Mouse (Mus musculus): ENCODE results near the gene Actr8.

Gene Actr8

GRCm38 (mm10) chr14:29996000-29996751, 18.0 kb downstream of the Actr8 start:
- no peak for DNase-seq

GRCm38 (mm10) chr14:29997345-29997744, 19.2 kb downstream of the Actr8 start:
- no peak for DNase-seq

- DNase-seq = no peak
Measured at GRCm38 (mm10) chr14:29998747-29999474, 20.8 kb downstream of the Actr8 start.

GRCm38 (mm10) chr14:29999475-29999811, 21.3 kb downstream of the Actr8 start:
- no peak for DNase-seq

GRCm38 (mm10) chr14:30008733-30009575, 30.8 kb downstream of the Actr8 start, which contains the start of the genes Il17rb and Chdh:
TSS of gene Il17rb (minus strand) at chr14:30008896.
TSS of gene Chdh (plus strand) at chr14:30009023.
- peak; percentile 59 for DNase-seq

GRCm38 (mm10) chr14:30009864-30010560, 31.9 kb downstream of the Actr8 start:
- DNase-seq = peak; percentile 59

GRCm38 (mm10) chr14:30011886-30012560, 33.9 kb downstream of the Actr8 start:
- no peak for DNase-seq

- DNase-seq = peak; percentile 58
Measured at GRCm38 (mm10) chr14:30014487-30014886, 36.4 kb downstream of the Actr8 start.

GRCm38 (mm10) chr14:30015008-30015407, 36.9 kb downstream of the Actr8 start:
- no peak for DNase-seq

GRCm38 (mm10) chr14:30016666-30017065, 38.5 kb downstream of the Actr8 start:
- no peak for DNase-seq

GRCm38 (mm10) chr14:30017794-30018462, 39.8 kb downstream of the Actr8 start:
- no peak for DNase-seq

- DNase-seq = no peak
Measured at GRCm38 (mm10) chr14:30018463-30018801, 40.3 kb downstream of the Actr8 start.

GRCm38 (mm10) chr14:30018846-30019245, 40.7 kb downstream of the Actr8 start:
- DNase-seq = no peak

- DNase-seq = no peak
Measured at GRCm38 (mm10) chr14:30019375-30019774, 41.2 kb downstream of the Actr8 start.

GRCm38 (mm10) chr14:30019792-30020575, 41.8 kb downstream of the Actr8 start:
- no peak for DNase-seq

- DNase-seq = peak; percentile 55
Measured at GRCm38 (mm10) chr14:30022471-30022870, 44.3 kb downstream of the Actr8 start.

- DNase-seq = no peak
Measured at GRCm38 (mm10) chr14:30024387-30024786, 46.2 kb downstream of the Actr8 start.

- peak; percentile 78 for DNase-seq
Measured at GRCm38 (mm10) chr14:30027378-30027777, 49.2 kb downstream of the Actr8 start.

- no peak for DNase-seq
Measured at GRCm38 (mm10) chr14:30033405-30033804, 55.3 kb downstream of the Actr8 start.

GRCm38 (mm10) chr14:30038431-30038830, 60.3 kb downstream of the Actr8 start:
- DNase-seq = no peak

GRCm38 (mm10) chr14:30039413-30039812, 61.3 kb downstream of the Actr8 start:
- no peak for DNase-seq
